Mouse (Mus musculus) G1E (cell line): Measurements from ENCODE around the gene Pgrmc2. TPM values are rescaled to one million over a fixed set of nuclear protein-coding genes. Genes with fewer than 3 reads are reported as not detected.
A peak's percentile ranks its signal among the peaks of the same experiment; 100 is the strongest.

Experiments
- ATAC-seq: 2 replicates; pipeline ENCODE4 v1.8.0; 2016; ENCODE audit warnings: mild to moderate bottlenecking; ENCODE audit not compliant: insufficient number of reproducible peaks, poor library complexity, low FRiP score, severe bottlenecking; ENCODE audit errors: extremely low read depth
- DNase-seq: peaks from one replicate; pipeline ENCODE4 v3.0.0; 2012; ENCODE audit warnings: low spot score
- H3K27me3 ChIP-seq: 2 replicates; pipeline ENCODE4 v1.6.1; 2012; ENCODE audit warnings: mild to moderate bottlenecking, low read length, inconsistent platforms; ENCODE audit not compliant: insufficient read depth
- H3K36me3 ChIP-seq: replicated peaks from 2 replicates; pipeline ENCODE3; 2012; ENCODE audit warnings: mild to moderate bottlenecking, inconsistent platforms
- H3K4me1 ChIP-seq: 2 replicates; pipeline ENCODE4 v1.6.1; 2012; ENCODE audit warnings: low read depth, low read length, inconsistent platforms, mixed read lengths; ENCODE audit not compliant: insufficient read depth
- H3K4me3 ChIP-seq: 2 replicates; pipeline ENCODE4 v1.5.1; 2012; ENCODE audit warnings: low read depth, mild to moderate bottlenecking, inconsistent platforms, low read length, moderate library complexity, mixed read lengths
- H3K9me3 ChIP-seq: replicated peaks from 2 replicates; pipeline ENCODE4 v1.6.1; 2012; ENCODE audit warnings: inconsistent platforms
- CTCF ChIP-seq: IDR thresholded peaks from 2 replicates; pipeline ENCODE4 v1.5.1; 2012; ENCODE audit warnings: low read depth, low read length, inconsistent platforms, mixed read lengths
- GATA1 ChIP-seq: IDR thresholded peaks from 2 replicates; pipeline ENCODE4 v1.6.1; 2012; ENCODE audit warnings: borderline replicate concordance, low read length, inconsistent platforms, mixed read lengths
- GATA2 ChIP-seq: IDR thresholded peaks from 2 replicates; pipeline ENCODE4 v1.6.1; 2012; ENCODE audit warnings: low read depth, low read length, inconsistent platforms, borderline replicate concordance
- POLR2AphosphoS5 ChIP-seq: IDR thresholded peaks from 2 replicates; pipeline ENCODE4 v1.6.1; 2012; ENCODE audit warnings: low read depth, low read length, inconsistent platforms; ENCODE audit not compliant: insufficient replicate concordance
- TAL1 ChIP-seq: conservative IDR thresholded peaks from 2 replicates; pipeline ENCODE4 v1.6.1; 2012; ENCODE audit warnings: low read depth, low read length, inconsistent platforms, mixed read lengths
- polyA plus RNA-seq: library from polyadenylated mRNA; stranded (reverse); fragments of >175 nt; gene quantifications from 2 replicates; pipeline ENCODE4 v1.2.3, GENCODE M21; 2012
- total RNA-seq, 2 experiments: library from RNA; stranded (forward) in 1 of 2; stranded (reverse) in 1 of 2; fragments of 200-1000 nt in 1 of 2; fragments of >200 nt in 1 of 2; fragmentation: Nextera tagmentation in 1 of 2; gene quantifications; 2 replicates each; pipeline ENCODE4 v1.2.3; 2014 to 2017

Gene Pgrmc2
- total and polyA plus RNA-seq, 3 experiments = 14.0 to 20.2 (median 15.4) TPM

GRCm38 (mm10) chr3:41081474-41082301, 1.2 kb downstream of the Pgrmc2 start:
- TF ChIP-seq TAL1 (no peak), POLR2AphosphoS5 (no peak), CTCF (no peak), GATA2 (no peak), GATA1 (no peak)
- peaks cover 24% of the 10 kb centered on the region for H3K4me1 ChIP-seq
- no peaks in the 10 kb centered on the region for H3K9me3 ChIP-seq
- DNase-seq = peak; percentile 48
- no peaks in the 10 kb centered on the region for H3K27me3 ChIP-seq
- peak overlapping the region; percentile 88 for H3K4me3 ChIP-seq
- peak; percentile 43; the same call in 1 of the 2 replicates for ATAC-seq
- peaks cover 25% of the 10 kb centered on the region for H3K36me3 ChIP-seq

- no peaks in the 10 kb centered on the region for H3K9me3 ChIP-seq
- peaks cover 26% of the 10 kb centered on the region for H3K4me1 ChIP-seq
- DNase-seq (no peak), ATAC-seq (no peak)
- no peak overlapping the region for H3K4me3 ChIP-seq
- TF ChIP-seq GATA2 = no peak
- no peak for TF ChIP-seq GATA1
- no peak for TF ChIP-seq CTCF
- no peak for TF ChIP-seq POLR2AphosphoS5
- no peak for TF ChIP-seq TAL1
- H3K27me3 ChIP-seq = no peaks in the 10 kb centered on the region
- peaks cover 32% of the 10 kb centered on the region for H3K36me3 ChIP-seq
Measured at GRCm38 (mm10) chr3:41080724-41081123, 2.1 kb downstream of the Pgrmc2 start.

DNA sequence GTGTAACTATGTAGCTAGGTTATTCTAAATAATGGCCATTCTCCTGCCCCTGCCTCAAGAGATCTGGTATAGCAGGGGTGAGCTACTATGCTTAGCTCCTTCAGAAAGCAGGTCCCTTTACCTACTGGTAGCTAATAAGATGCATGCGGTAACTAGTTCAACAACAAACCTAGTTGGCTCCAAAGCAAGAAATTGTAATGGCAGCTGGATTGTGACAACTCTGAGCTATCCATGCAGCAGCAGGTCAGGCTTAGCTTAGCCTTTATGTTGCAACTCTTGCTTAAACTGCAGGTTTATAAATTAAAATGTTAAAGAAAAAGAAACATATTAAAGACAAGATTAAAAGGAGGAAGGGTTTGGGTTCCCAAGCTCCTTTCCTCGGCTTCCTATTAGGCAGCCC, 4.2 kb downstream of the Pgrmc2 start:
- H3K4me3 ChIP-seq = no peak overlapping the region
- DNase-seq (no peak), ATAC-seq (no peak)
- TF ChIP-seq CTCF (no peak), POLR2AphosphoS5 (no peak)
- no peaks in the 10 kb centered on the region for H3K9me3 ChIP-seq
- H3K36me3 ChIP-seq = peaks cover 41% of the 10 kb centered on the region
- peaks cover 22% of the 10 kb centered on the region for H3K4me1 ChIP-seq
- no peaks in the 10 kb centered on the region for H3K27me3 ChIP-seq

DNA sequence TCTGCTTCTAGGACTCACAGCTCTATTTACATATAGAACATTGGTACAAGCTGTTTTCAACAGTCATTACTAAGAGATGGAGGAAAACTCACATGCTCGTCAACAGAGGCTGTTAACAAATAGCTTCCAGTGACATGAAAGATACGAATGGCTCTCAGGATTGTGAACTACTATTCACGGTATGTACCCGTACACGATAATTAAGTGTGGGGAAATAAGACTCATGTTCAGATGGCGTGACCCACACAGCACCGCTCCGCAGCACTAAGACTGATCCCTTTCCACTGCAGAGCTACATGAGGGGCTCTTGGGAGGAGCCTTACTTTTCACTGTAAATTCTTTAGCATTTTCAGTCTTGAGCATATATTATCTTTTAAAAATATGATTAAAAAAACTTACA, 7.5 kb downstream of the Pgrmc2 start:
- ATAC-seq (no peak), DNase-seq (no peak)
- Histone ChIP-seq H3K4me3 (no peak overlapping the region), H3K9me3 (no peaks in the 10 kb centered on the region), H3K27me3 (no peaks in the 10 kb centered on the region), H3K36me3 (peaks cover 51% of the 10 kb centered on the region), H3K4me1 (peaks cover 13% of the 10 kb centered on the region)
- no peak for TF ChIP-seq CTCF
- no peak for TF ChIP-seq TAL1
- no peak for TF ChIP-seq POLR2AphosphoS5
- no peak for TF ChIP-seq GATA1
- no peak for TF ChIP-seq GATA2

GRCm38 (mm10) chr3:41070519-41070918, 12.3 kb downstream of the Pgrmc2 start:
- ATAC-seq (no peak), DNase-seq (no peak)
- Histone ChIP-seq H3K27me3 (no peaks in the 10 kb centered on the region), H3K36me3 (peaks cover 68% of the 10 kb centered on the region), H3K4me3 (no peak overlapping the region), H3K9me3 (no peaks in the 10 kb centered on the region), H3K4me1 (peaks cover 10% of the 10 kb centered on the region)
- TF ChIP-seq GATA1 (no peak), TAL1 (no peak), CTCF (no peak), GATA2 (no peak), POLR2AphosphoS5 (no peak)

DNA sequence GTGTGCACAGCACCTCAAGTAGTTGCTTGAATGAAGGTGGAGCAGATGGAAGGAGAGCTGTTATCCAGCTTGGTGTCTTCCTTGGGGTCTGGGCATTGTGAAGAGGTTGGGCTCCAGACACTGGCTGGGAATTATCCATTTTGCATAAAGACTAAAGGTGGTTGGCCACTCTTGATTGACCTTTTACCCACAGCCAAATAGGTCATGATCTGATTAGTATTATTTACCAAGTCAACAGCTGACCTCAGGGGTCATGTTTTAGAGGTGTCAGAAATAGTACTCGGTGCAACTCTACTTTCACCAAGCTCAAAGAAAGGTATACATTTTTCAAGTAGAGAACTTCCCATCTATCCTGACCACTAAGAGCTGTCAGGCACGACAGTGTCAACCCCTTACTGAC, 17.5 kb downstream of the Pgrmc2 start:
- peaks cover 76% of the 10 kb centered on the region for H3K36me3 ChIP-seq
- H3K9me3 ChIP-seq = no peaks in the 10 kb centered on the region
- DNase-seq (no peak), ATAC-seq (no peak)
- no peak for TF ChIP-seq POLR2AphosphoS5
- TF ChIP-seq GATA2 = no peak
- TF ChIP-seq CTCF = no peak
- no peak for TF ChIP-seq TAL1
- TF ChIP-seq GATA1 = no peak
- H3K4me3 ChIP-seq = no peak overlapping the region
- H3K27me3 ChIP-seq = no peaks in the 10 kb centered on the region
- H3K4me1 ChIP-seq = no peaks in the 10 kb centered on the region
